Mouse (Mus musculus) cerebellum, postnatal 25 days (tissue): ENCODE data around the gene Rbbp4.

Experiments
- DNase-seq, 2 experiments: peaks; one replicate each; pipeline ENCODE4 v3.0.0; 2021; ENCODE audit warnings: mixed read lengths in 2 of 2

The Rbbp4 gene

GRCm38 (mm10) chr4:129289671-129290070 is 45.5 kb downstream of the Rbbp4 start:
- DNase-seq: no peak

GRCm38 (mm10) chr4:129288067-129288466 is 47.1 kb downstream of the Rbbp4 start:
- peak in 1 of 2 experiments; percentile 43 for DNase-seq

- peak; percentile 27 to 56 for DNase-seq
These were observed 47.6 kb downstream of the Rbbp4 start, which contains the start of gene Sync for GRCm38 (mm10) chr4:129287472-129287981. Gene Sync (plus strand): TSS chr4:129287617.

DNA sequence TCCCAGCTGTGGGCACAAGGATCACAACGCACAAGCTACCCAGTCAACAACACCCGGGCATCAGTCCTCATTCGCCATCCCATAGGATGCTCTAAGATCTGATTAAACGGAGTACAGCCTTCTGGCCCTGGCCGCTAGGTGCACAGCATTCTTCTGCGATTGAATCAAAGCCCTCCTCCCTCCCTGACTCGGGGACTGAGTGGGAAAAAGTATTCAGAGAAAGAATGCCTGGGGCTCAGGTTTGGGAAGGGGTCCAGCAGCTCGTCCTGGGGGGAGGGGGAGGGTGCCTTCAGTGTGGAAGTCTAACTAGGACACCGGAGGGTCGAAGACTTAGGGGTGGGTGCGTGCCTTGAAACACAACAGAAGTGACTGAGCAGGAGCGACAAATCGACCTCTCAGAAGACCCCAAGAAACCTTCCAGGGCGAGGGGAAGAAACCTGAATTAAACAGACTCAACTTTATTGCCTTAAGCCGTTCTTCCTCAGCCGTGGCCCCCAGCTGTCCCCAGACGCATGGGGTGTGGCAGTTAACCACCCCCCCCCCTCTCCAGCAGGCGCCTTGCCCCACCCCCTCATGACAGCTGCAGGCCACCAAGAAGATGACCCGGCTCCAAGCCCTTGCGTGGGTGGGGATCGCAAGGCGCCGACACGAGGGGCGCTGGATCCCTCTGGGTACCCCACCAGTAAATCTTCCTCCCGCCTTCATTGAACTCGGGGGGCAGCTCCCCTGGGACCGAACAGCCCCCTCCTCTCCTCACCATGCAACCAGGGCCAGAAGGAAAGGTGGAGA is 48.3 kb downstream of the Rbbp4 start:
- DNase-seq: no peak

GRCm38 (mm10) chr4:129286001-129286682 is 49.0 kb downstream of the Rbbp4 start:
- no peak for DNase-seq

DNA sequence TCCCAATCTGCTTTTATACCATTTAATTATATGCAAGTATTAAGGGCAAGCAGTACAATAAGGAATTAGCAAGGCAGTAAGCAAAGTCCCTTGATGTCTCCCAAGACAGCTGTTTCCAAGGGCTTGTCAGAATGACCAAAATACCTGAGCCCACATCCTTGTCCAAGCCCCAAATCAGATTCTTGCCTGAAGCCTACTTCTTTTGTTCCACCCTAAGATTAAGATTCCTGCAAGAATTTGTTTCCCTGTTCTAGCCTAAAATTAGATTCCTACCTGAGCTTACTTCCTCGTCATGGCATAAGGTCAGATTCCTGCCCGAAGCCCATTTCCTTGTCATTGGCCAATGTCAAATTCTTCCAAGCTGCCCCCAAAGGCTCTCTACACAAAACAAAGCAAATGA is 50.5 kb downstream of the Rbbp4 start:
- DNase-seq: no peak

DNA sequence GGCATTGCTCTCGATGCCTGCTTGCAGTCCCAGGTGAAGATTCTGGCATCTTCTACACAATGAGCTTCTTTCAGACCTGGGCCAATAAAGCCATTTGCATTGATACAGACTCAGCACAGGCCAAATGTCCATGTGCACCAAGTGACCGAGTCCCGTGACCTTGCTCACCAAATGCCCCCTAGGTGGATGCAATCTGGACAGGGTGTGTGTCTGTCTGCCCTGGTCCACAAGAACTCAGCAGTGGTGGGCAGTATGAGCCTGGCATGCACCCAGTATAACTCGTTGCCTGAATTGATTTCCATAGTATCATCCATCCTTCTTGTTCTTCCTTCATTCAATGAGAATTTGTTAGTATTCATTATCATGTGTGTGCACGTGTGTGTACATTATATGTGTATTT is 51.9 kb downstream of the Rbbp4 start:
- peak; percentile 37 to 49 for DNase-seq

DNA sequence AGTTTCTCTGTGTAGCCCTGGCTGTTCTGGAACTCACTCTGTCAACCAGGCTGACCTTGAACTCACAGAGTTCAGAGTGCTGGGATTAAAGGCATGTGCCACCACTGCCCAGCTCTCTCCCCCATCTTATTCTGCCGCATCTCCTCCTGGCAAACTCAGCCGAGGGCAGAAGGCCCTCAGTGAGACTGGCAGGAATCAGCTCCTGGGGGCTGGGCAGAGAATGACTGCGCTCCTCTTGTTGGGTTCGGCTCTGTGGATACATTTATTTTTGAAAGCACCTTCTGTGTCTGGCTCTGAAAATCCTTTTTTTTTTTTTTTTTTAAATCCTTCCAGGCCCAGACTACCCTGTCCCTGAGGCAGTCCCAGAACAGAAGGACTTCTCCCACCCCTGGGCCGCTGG is 52.4 kb downstream of the Rbbp4 start:
- no peak for DNase-seq

DNA sequence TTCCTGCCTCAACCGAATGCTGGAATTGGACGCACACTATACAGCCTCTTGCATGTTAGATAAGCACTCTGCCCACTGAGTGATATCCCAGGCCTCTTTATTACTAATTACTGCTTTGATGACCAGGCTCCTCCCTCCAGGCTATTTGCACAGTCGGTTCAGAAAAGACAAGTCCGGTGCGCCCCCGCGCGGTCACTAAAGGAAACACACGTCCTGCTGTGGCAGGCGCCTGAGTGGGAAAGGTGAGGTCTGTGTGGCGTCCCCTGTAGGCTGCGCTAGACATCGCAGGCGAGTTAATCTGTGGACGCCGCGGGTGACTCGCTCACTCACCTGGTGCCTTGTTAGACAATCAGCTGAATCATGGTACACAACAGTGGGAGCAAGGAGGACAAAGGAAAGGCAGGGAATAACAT is 58.7 kb downstream of the Rbbp4 start:
- peak; percentile 99 to 100 for DNase-seq

- peak; percentile 92 to 95 for DNase-seq
These were observed 62.5 kb downstream of the Rbbp4 start for GRCm38 (mm10) chr4:129272756-129273046.

- DNase-seq: peak in 1 of 2 experiments; percentile 68
These were observed 63.0 kb downstream of the Rbbp4 start for GRCm38 (mm10) chr4:129271991-129272755.

DNA sequence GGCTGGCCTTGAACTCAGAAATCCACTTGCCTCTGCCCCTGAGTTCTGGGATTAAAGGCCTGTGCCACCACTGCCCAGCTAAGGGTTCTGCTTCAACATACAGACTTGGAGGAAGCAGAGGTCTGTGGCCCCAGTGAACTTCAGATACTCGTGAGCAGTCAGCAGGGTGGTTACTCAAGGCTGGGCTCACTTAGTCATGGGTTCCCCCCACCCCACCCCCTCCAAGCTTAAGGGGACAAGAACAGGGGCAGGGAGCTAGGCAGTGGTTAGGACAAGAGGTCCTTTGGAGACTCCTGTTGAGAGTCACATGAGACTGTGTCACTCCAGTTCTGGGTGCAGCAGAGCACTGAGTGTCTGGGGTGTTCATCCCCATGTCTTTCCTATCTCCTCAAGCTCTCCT is 66.5 kb downstream of the Rbbp4 start:
- DNase-seq: no peak

- DNase-seq: no peak
These were observed 68.3 kb downstream of the Rbbp4 start for GRCm38 (mm10) chr4:129266821-129267220.

GRCm38 (mm10) chr4:129266191-129266590 is 69.0 kb downstream of the Rbbp4 start:
- DNase-seq: no peak

DNA sequence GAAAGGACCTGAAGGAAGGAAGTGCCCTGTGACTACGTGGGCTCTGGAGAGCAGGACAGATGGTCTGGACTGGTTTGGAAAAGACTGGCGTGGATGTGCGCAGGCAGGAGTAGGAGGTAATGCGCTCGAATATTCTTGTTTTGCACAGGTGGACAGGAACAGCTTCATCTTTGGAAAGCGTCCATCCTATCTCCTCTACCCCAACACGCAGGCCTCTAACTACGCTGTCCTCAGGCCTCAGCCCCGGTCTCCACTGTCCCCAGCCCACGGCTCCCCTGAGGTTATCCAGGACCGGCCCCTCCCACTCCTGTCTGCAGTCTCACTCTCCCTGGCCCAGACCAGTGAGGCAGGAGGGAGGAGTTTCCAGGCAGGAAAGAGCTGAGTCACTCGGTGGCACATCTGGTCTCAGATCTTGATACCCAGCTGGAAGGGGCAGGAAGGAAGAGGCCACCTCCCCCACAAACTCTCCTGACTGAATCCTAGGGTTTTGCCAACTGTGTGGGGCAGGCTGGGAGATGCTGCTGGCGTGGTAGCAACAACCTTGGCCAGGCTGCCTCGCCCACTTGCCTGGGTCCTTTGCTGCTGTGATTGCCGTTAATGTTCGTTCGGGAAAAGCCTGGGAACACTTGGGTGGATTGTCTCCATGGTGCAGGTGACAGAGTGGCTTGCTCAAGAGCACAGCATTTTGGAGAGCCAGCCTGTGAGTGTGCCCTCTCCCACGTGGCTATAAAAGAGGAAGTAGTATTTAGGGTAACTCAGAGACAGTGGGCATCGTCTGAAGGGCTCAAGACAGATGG is 71.7 kb downstream of the Rbbp4 start:
- DNase-seq: peak; percentile 67 to 76

DNA sequence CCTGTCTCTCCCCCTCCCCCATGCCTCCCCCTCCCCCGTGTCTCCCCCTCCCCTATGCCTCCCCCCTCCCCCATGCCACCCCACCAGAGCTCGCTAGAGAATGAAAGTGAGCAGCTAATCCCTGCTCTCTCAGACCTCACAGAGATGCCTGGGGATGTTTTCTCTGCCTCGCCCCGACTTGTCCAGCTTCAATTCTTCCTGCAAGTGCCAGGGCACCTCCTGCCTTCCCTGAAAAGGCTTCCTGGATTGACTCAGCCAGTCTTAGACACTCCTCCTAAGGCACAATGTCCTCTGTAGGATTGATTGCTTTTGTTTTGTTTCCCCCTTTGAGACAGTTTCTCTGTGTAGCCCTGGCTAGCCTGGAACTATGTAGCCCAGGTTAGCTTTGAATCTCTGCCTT is 74.0 kb downstream of the Rbbp4 start, which contains the start of gene C77080:
Gene C77080, minus strand, starts transcription at position 209 of the 400 bp plus-strand sequence.
- no peak for DNase-seq

- no peak for DNase-seq
These were observed 74.5 kb downstream of the Rbbp4 start for GRCm38 (mm10) chr4:129260678-129261077.

DNA sequence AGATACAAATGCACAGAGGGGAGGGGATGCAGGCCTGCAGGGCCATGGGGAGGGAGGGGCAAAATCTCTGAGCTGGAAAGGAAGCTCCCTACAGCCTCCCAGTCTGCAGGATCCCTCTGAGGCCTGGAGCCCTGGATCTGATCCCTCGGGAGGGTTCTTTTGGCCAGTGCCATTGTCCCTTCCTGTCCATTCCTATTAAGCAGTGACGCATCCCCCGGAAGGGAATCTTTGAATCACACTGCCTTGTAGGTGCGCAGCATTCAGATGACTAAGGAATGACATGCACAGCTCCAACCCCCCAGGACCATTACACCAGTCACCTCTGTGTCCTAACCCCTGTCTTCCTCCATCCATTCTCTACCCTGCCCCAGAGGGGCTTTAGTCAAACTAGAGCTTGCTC is 76.1 kb downstream of the Rbbp4 start:
- no peak for DNase-seq
